Mouse (Mus musculus) liver, adult 2 months (tissue): Measurements from ENCODE around the gene Lrrn4cl.
"Not testable (repeated sequence)": the region's sequence is repeated elsewhere in the genome, so short reads cannot be mapped to it uniquely, and the experiment has no call there.

Experiments used
- CTCF ChIP-seq: fragments of 200-500 bp; IDR thresholded peaks from 2 replicates; pipeline ENCODE4 v1.5.1; 2011; ENCODE audit warnings: low read depth, low read length, control low read depth
- POLR2A ChIP-seq: fragments of 200-500 bp; IDR thresholded peaks from 2 replicates; pipeline ENCODE4 v1.6.1; 2011; ENCODE audit warnings: low read length, control low read depth; ENCODE audit not compliant: insufficient read depth; ENCODE audit errors: extremely low read depth

DNA sequence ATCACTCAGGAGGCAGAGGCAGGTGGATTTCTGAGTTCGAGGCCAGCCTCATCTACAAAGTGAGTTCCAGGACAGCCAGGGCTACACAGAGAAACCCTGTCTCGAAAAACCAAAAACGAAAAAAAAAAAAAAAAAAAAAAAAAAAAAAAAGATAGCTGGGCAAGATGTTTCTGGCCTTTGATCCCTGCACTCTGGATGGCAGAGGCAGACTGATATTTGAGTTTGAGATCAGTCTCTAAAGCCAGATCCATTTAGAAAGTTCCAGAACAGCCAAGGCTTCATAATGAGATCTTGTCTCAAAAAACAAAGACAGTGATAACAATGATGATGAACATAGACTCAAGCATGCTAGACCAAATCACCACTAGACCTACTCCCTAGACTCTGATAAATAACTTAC is 19.8 kb downstream of the Lrrn4cl start:
- not testable (repeated sequence) for TF ChIP-seq CTCF, POLR2A
